Mouse (Mus musculus) liver, adult 2 months (tissue): ENCODE results near the gene Cabp4.

Source experiments
- CTCF ChIP-seq: fragments of 200-500 bp; IDR thresholded peaks from 2 replicates; pipeline ENCODE4 v1.5.1; 2011; ENCODE audit warnings: low read depth, low read length, control low read depth
- POLR2A ChIP-seq: fragments of 200-500 bp; IDR thresholded peaks from 2 replicates; pipeline ENCODE4 v1.6.1; 2011; ENCODE audit warnings: low read length, control low read depth; ENCODE audit not compliant: insufficient read depth; ENCODE audit errors: extremely low read depth

- TF ChIP-seq CTCF: no peak
- TF ChIP-seq POLR2A: no peak
Measured at GRCm38 (mm10) chr19:4147022-4147405, 3.2 kb upstream of the Cabp4 start.
